Mouse (Mus musculus): Measurements from ENCODE around the gene Zfp282.
A peak's percentile ranks its signal among the peaks of the same experiment; 100 is the strongest.
"Not testable (repeated sequence)": the region's sequence is repeated elsewhere in the genome, so short reads cannot be mapped to it uniquely, and the experiment has no call there.

Gene Zfp282

GRCm38 (mm10) chr6:47877058-47877457, at the start of gene Zfp282:
TSS of gene Zfp282 (plus strand) at chr6:47877204.
- DNase-seq (ENCODE audit: low read depth, low spot score): no peak

- DNase-seq (ENCODE audit: low read depth, low spot score): no peak
Observed at GRCm38 (mm10) chr6:47827462-47827861, 49.5 kb upstream of the Zfp282 start.

- DNase-seq (ENCODE audit: low read depth, low spot score): no peak
Observed at GRCm38 (mm10) chr6:47828950-47829349, 48.1 kb upstream of the Zfp282 start.

GRCm38 (mm10) chr6:47830104-47831078, 46.6 kb upstream of the Zfp282 start, which contains the start of gene Zfp786:
TSS of gene Zfp786 (minus strand) at chr6:47830867.
- DNase-seq (ENCODE audit: low read depth, low spot score): peak; percentile 84

GRCm38 (mm10) chr6:47832220-47832619, 44.8 kb upstream of the Zfp282 start:
- DNase-seq (ENCODE audit: low read depth, low spot score): no peak

GRCm38 (mm10) chr6:47835482-47835983, 41.5 kb upstream of the Zfp282 start, which contains the start of gene Zfp398:
TSS of gene Zfp398 (plus strand) at chr6:47835661.
- peak; percentile 90 for DNase-seq (ENCODE audit: low read depth, low spot score)

GRCm38 (mm10) chr6:47835984-47836521, 41.0 kb upstream of the Zfp282 start:
- DNase-seq (ENCODE audit: low read depth, low spot score): no peak

- no peak for DNase-seq (ENCODE audit: low read depth, low spot score)
Observed at GRCm38 (mm10) chr6:47837630-47838029, 39.4 kb upstream of the Zfp282 start.

- no peak for DNase-seq (ENCODE audit: low read depth, low spot score)
Observed at GRCm38 (mm10) chr6:47841077-47841476, 35.9 kb upstream of the Zfp282 start.

- DNase-seq (ENCODE audit: low read depth, low spot score): no peak
Observed at GRCm38 (mm10) chr6:47841831-47842230, 35.2 kb upstream of the Zfp282 start.

GRCm38 (mm10) chr6:47842337-47842736, 34.7 kb upstream of the Zfp282 start:
- no peak for DNase-seq (ENCODE audit: low read depth, low spot score)

- DNase-seq (ENCODE audit: low read depth, low spot score): no peak
Observed at GRCm38 (mm10) chr6:47845779-47846178, 31.2 kb upstream of the Zfp282 start.

- DNase-seq (ENCODE audit: low read depth, low spot score): no peak
Observed at GRCm38 (mm10) chr6:47857241-47857640, 19.8 kb upstream of the Zfp282 start.

GRCm38 (mm10) chr6:47857729-47858128, 19.3 kb upstream of the Zfp282 start:
- not testable (repeated sequence) for DNase-seq (ENCODE audit: low read depth, low spot score)

- no peak for DNase-seq (ENCODE audit: low read depth, low spot score)
Observed at GRCm38 (mm10) chr6:47872266-47872665, 4.7 kb upstream of the Zfp282 start.

GRCm38 (mm10) chr6:47877461-47878132, 593 bp downstream of the Zfp282 start:
- DNase-seq (ENCODE audit: low read depth, low spot score): peak; percentile 78

- peak; percentile 5 for DNase-seq (ENCODE audit: low read depth, low spot score)
Observed at GRCm38 (mm10) chr6:47878133-47878514, 1.1 kb downstream of the Zfp282 start.

GRCm38 (mm10) chr6:47878593-47878992, 1.6 kb downstream of the Zfp282 start:
- no peak for DNase-seq (ENCODE audit: low read depth, low spot score)

GRCm38 (mm10) chr6:47879049-47879716, 2.2 kb downstream of the Zfp282 start:
- DNase-seq (ENCODE audit: low read depth, low spot score): no peak

GRCm38 (mm10) chr6:47880166-47880565, 3.2 kb downstream of the Zfp282 start:
- no peak for DNase-seq (ENCODE audit: low read depth, low spot score)

- no peak for DNase-seq (ENCODE audit: low read depth, low spot score)
Observed at GRCm38 (mm10) chr6:47888812-47889383, 11.9 kb downstream of the Zfp282 start.

Data from embryo, embryonic 11.5 days (tissue).